Mouse (Mus musculus): ENCODE results near the gene Arfgap2.
A peak's percentile ranks its signal among the peaks of the same experiment; 100 is the strongest.
"Not testable (repeated sequence)": the region's sequence is repeated elsewhere in the genome, so short reads cannot be mapped to it uniquely, and the experiment has no call there.

The Arfgap2 gene

DNA sequence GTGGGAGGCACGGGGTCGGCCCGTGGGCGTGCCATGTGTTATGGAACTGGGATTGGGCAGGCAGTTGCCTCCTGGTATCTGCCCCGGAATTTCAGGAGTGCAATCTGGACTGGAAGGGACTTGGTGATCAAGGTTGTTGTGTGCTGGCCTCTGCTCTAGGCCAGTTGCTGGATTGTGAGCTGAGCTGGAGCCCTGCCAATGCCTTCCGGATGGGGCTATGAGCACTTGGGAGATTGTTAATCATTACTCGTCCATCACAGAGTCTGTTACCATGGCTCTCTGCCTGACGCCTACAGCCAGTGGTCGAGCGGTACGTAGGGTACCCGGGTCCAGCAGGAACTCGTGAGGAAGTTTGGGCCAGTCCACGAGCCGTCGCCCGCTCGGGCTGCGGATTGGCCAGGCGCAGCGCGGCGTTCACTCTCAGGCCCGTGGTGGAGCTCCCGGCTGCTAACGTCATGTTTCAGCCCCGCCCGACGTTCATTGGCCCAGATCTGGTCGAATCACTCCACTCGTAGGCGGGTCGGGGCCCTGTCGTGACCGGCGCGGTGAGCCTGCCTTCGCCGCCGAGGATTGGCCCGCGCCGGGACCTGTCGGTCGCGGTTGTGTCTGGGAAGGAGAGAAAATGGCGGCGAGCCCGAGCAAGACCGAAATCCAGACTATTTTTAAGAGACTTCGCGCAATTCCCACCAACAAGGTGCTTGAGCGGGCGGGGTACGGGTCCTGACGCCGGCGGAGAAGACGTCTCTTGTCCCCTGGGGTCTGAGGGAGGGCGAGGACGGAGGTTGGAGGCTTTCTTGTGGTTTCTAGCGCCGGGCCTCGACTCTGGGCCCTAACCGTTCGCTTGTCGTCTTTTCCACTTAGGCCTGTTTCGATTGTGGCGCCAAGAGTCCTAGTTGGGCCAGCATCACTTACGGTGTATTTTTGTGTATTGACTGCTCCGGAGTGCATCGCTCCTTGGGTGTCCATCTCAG, at the start of gene Arfgap2:
TSS of gene Arfgap2 (plus strand) at position 264 of the 971 bp plus-strand sequence.
- DNase-seq (ENCODE audit: low spot score): peak; percentile 91

DNA sequence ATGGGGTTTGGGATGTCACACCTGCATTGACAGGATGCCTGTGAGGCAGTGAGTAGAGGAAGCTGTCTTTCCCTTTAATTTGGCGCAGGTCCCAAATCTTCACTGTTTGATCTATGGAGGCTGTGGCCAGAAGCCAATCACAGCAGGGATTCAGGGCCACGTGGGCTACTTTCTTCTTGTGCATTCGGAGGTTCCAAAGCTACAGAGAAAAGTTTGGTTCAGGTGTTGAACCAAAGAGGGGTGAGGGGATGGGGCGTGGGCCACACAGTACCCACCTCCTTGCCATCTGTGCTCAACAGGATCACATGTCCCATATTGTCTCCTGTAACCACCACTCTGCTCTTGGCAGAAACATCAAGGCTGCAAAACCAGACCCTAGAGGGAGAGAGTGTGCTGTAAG, 47.7 kb upstream of the Arfgap2 start:
- no peak for DNase-seq (ENCODE audit: low spot score)

DNA sequence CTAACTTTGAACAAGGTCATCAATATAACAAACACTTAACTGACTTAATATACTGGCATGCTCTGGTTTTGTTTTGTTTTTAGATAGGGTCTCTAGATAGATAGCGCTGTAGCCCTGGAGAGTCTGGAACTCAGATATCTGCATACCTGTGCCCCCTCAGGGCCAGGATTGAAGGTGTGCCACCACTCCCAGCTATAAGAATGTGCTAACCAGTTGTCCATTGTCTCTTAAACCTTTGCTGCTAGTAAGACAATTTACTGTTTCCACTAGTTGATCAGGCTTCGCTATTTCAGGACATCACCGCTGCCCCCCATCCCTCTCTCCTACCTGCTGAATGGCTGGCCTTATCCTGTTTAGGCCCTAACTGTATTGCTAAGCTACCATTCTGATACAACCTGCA, 44.3 kb upstream of the Arfgap2 start:
- DNase-seq (ENCODE audit: low spot score): no peak

DNA sequence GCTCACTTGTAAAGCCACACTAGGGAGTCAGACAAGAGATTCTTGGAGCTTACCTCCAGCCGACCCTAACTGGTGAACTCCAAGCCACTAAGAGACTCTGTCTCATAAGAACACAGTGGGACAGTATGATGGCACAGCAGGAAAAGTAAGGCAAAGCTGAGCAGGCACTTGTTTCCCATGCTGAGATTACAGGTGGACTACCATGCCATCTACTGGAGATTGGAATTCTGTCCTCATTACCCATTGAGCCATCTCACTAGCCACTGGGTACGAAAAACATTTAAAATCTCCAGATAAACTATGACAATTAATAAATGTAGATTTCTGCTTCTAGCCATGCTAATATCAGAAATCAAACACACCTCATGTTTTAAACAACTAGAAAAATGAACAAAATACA, 41.2 kb upstream of the Arfgap2 start:
- no peak for DNase-seq (ENCODE audit: low spot score)

DNA sequence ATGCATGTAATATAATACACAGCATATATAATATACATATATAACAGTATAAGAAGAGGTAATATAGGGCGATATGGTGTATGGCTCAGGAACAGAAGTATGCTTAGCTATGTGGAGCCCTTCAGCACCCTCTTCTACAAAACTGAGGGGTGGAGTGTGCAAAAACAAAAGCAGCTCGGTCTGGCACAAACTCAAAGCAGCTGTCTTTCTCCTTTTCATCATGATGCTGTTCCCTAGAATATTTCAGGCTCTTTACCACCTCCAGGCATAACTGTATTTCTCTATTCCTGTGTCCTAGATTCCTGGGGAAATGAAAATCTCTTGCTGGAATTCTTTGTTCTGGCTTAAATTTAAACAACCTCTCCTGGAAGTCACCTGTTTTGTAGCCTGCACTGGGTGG, 35.0 kb upstream of the Arfgap2 start:
- DNase-seq (ENCODE audit: low spot score): no peak

DNA sequence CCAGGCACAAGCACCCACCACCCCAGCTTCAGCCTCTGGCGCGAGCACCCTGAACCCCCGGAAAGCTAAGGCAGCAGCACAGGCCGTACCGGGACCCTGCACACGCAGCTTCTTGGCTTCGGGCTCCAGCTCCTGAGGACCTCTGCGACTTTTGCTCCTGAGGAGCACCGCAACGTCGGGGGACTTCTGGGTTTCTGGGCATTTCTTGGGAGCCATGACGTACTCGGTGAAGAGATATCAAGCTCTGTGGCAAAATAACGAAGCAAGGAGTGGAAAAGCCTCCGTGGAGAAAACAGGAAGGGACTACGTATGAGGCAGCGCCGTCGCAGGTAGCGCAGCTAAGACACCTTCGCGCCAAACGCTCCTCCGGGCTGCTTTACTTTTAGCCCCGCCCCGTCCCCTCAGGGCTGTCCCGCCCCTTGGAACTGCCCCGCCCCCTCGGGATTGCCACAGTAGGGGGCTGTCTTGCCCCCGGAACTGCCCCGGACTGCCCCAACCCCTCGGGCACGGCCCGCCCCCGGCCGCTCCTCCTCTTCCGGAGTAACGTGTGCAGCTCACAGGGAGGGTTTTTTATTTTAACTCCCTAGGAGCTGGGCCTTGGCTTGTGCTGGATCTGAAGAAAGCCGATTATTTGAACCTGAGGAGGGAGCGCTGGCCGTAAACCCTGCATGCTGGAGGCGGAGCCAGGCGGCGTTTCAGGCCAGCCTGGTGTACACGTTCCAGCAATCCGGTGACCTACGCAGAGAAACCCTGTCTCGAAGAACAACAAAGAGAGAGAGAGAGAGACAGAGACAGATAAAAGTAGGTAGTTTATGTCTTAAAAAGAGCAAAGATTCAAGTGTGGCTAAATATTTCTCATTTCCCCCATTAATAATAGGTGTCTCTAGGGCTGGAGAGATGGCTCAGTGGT, 27.9 kb upstream of the Arfgap2 start, which contains the start of gene Ddb2:
TSS of gene Ddb2 (minus strand) at position 382 of the 910 bp plus-strand sequence.
- peak; percentile 76 for DNase-seq (ENCODE audit: low spot score)

DNA sequence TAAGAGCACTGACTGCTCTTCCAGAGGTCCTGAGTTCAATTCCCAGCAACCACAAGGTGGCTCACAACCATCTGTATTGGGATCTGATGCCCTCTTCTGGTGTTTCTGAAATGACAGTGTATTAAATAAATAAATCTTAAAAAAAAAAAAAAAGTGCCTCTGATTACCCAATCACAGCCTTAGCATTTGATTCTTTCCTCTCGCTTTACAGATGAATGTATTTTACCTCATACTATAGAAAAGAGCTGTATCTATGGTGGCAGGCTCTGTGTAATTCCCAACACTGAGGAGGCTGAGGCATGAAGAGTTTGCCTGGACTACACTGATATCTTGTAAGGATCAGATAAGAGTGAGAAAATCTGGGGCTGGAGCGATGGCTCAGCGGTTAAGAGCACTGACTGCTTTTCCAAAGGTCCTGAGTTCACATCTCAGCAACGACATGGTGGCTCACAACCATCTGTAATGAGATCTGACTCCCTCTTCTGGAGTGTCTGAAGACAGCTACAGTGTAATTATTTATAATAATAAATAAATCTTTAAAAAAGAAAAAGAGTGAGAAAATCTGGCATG, 27.2 kb upstream of the Arfgap2 start:
- DNase-seq (ENCODE audit: low spot score): not testable (repeated sequence)

DNA sequence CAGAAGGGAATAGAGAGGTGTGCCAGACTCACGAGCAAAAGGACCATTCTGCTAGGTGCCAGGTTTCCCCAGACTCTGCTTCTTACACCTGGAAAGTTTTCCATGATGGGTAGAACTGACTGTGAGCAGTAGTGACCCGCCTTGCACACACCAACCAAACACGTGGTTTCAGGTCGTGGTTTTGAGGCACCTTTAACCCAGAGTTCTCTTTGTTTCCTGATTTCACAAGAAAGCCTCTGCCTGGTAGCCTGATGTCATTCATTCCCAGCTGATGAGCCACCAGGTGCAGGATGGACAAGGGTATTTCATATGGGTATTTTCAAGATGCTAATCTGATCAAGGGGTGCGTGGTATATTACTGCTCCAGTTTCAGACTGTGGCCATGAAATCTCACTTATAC, 22.2 kb upstream of the Arfgap2 start:
- DNase-seq (ENCODE audit: low spot score): no peak

DNA sequence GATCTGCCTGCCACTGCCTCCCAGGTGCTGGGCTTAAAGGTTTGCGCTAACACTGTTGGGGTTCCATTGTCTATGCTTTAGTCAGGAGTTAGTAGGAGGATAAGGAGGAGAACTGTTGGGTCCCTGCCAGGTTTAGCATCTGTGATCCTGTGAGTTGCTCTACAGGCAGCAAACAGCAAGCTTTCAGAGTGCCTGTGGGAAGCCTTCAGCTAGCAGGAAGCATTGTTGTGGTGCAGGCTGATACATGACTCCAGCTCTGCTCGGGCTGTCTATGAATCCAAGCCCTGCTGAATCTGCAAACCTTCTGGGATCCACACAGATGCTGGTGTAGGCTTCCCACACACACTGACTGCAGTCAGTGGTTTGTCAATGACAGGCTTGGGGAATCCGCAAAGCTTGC, 21.4 kb upstream of the Arfgap2 start:
- DNase-seq (ENCODE audit: low spot score): no peak

DNA sequence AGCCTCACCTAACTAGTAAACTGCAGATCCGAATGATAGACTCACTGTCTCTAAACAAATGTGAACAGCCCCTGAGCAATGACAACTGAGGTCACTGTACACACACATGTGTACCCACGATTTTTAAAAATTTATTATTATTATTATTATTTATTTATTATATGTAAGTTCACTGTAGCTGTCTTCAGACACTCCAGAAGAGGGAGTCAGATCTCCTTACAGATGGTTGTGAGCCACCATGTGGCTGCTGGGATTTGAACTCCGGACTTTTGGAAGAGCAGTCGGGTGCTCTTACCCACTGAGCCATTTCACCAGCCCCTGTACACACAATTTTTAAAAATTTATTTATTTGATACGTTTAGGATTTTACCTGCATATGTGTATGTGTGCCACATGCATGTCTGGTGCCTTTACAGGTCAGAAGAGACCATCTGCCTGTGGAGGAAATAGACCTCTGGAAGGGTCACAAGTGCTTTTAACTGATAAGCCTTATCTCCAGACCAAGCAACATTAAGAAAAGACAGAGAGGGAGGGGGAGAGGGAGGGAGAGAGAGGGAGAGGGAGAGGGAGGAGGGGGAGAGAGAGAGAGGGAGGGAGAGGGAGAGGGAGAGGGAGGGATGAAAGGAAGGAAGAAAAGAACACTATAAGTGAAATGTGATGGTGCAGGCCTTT, 20.1 kb upstream of the Arfgap2 start:
- no peak for DNase-seq (ENCODE audit: low spot score)

DNA sequence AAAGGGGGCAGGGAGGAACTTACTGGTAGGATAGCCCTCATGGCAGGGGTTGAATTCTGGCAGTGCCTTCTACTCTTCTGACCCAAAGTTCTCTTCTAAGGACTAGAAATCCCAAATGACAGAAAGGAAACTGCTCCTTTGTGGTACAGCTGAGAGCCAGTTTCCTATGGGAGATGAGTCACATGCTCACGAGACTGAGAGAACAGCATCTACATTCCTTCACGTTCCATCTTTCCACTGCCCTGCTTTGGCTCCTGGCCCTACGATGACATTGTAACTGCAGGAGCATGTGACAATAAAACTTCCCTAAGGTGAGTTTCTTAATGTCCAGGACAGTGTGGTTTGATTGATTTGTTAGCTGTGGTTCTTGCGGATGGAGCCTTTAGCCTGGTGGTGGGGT, 16.4 kb upstream of the Arfgap2 start:
- no peak for DNase-seq (ENCODE audit: low spot score)

DNA sequence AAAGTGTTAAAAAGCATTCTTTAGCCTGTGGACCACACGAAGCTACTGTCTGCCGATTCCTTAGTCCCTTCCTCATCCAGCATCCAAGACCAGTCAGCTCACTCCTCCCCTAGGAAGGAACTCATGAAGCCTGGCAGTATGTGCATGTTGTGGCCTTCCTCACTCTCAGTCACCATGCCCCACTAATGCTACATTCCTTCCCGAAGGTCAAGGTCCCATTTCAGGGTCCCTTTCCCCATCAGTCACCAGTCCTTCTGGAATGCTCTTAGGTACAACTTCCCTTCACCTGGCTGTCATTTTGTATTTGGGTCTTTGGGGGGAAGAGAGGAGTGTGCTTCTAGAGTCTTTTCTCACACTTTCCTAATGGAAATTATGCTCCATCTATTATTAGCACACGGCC, 12.8 kb upstream of the Arfgap2 start:
- DNase-seq (ENCODE audit: low spot score): no peak

DNA sequence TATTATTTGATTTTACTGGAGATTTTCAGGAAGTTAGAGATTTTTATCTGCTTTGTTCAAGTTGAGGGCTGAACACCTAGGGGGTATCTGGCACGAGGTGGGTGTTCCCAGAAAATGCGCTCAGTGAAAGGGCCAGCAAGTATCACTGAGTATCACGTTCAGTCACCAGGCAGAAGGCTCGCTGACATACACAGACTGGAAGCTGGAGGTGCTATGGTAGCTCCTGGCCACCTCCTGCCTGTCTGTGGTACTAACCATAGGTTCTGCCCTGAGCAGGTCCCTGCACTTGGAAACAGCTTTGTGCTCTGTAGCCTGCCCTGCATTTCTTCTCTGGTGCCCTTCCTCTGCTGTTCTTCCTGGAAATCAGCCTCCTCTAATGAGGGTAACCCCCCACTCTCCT, 12.3 kb upstream of the Arfgap2 start:
- DNase-seq (ENCODE audit: low spot score): no peak

DNA sequence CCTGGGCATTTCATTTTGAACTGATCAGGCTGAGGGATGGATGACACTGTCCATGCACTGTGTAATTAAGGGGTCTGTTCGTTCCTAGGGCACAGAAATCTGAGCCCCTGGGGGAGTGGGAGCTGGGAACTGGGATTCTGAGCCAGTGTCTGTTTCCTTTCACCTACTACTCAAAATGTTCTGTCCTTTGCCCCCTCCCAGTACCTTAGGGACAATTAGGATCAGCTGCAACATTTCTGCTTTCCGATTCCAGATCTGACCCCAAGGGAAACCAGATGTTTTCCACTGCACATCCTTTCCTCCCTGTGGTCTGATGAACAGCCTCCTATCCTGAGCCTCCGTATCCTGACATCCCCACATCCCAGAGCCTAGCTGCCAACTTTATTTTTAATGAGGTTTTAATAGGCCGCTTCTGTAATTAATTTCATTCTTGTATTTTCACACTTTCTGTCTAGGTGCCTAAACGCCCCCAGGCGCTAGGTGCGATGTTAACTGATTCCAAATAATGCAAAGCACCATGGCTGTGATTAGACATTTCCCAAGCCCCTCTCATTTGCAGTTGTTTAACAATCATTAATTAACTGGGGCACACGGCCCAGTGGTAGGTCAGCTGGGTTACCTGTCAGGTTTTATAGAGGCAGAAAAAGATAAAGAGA, 9.9 kb upstream of the Arfgap2 start:
- DNase-seq (ENCODE audit: low spot score): no peak

DNA sequence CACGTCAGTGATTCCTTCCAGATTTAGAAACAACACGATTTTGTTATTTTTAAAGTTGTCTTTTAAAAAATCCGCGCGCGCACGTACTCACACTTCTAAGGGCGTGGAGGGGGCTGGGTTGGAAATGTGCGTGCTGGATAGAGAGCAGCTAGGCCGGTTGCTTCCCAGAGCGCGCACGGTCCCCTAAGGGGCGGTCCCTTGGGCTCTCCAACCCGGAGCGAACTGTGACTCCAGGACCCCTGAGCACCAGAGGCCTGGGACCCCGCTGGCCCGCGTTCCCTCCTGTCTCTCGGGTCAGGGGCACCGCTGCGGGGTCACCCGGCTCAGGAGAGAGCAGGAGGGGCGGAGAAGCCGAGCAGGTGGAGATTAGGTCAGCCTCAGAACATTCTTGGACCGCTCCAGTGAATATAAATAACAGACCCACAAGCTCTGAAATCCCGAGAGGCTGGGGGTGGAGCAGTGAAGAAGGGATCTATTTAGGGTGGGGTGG, 9.1 kb upstream of the Arfgap2 start, which contains the start of gene Pacsin3:
TSS of gene Pacsin3 (plus strand) at position 294 of the 490 bp plus-strand sequence.
- no peak for DNase-seq (ENCODE audit: low spot score)

DNA sequence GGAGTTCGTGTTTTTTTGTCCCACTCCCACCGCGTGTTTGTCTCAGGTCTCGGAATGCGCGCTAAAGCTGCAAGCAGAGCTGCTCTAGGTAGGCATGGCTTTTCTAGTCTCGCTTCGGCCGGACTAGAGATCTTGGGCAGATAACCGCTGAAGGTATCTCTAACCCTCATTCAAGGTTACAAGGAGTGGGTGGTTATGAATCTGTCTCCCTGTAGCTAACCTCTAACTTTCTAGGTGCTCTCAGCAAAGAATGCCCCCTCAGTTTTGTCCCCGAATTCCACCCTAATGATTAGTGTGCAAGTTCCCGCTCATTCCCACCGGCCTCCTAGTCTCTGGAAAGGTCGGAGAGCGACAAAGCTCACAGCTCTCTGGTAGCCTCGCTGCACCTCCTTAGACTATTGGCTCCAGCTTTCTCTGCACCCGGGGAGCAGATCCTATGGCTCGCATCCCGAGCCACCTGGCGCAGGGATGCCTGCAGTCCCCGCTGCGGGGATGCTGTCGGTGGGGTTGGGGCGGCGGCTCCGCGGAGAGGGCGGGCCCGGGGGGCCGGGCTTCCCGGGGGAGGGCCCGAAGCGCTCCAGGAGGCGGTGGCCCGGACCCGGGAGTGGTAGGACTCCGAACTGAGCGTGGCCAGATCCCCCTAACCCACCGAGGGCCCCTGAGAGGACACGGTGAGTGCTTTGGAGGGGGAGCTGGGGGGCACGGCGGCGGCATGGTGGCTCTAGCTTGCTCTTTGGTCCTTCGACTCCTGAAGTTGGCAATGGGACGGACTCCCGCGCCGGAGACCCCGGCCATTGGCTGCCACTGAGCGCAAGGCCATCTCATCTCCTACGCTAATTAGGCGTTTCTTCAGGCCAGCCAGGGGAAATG, 8.3 kb upstream of the Arfgap2 start:
- no peak for DNase-seq (ENCODE audit: low spot score)

DNA sequence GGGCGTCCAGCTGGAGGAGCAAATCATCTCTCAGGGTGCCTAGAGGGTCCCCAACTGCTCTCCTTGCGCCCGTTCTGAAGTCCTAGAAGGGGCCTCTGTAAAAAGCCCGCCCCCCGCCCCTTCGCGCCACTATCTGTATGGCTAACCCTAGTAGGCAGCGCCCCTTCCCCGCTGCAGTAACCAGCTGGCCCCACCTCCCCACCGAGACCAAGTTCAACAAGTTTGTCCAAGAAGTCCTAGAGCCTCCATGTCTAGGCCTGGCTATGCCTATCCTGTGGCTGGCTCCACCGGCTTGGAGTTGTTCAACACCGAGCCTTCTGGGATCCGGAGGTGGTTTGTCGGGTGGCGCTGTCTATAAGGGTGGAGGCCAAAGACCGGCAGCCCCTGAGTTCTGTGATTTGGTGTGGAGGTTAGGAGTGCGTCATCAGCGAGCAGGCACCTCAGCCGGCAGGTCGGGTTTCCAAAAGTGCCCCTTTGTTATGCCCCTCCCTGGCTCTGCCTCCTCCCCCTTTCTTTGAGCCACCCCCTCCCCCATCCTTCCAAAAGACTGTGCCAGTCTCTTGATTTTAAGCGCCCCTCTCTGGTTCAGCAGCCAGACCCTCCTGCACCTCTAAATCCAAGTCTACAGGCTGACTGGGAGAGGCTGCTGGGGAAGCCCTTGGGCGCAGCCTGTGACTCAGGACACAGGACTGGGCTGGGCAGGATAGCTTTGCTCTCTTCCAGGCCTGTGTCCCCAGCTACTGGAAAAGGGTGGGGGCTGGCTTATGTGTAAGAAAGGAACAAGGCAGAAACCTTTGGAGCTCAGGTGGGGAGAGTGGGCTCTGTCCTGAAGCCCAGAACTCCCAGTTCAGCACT, 7.4 kb upstream of the Arfgap2 start:
- DNase-seq (ENCODE audit: low spot score): no peak

DNA sequence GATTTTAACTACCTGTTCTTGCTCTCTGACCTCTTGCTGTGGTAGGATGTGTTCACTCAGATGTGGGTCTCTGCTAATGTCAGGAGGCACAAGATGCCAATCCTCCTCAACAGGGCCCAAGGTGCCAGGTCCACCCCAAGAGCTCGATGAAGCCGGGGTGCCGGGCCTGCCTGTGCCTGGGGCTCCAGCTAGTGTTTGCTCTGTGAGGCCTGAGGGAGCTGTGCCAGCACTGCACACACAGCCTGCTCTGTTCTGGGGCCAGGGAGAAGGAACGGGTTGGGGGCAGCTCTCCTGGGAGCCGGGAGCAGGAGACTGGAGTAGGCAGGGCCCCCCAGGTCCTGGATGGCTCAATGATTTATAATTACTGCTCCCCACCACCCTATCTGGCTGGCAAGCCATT, 6.7 kb upstream of the Arfgap2 start:
- DNase-seq (ENCODE audit: low spot score): no peak

DNA sequence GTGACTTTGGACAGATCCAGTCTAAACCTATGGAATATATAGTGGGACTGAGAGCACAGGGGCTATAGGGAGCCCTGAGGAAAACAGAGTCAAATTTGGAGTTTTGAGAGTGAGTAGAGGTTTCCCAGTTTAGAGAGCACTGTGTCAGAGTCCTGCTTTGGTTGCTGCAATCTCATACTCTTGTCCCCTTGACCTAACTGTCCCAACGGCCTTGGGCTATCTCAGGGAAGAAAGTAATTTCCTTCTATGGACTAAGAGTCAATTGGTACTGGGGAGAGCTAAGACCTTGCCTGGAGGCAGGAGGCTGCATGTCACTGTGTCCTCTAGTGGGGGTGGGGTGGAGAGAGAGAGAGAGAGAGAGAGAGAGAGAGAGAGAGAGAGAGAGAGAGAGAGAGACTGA, 5.9 kb upstream of the Arfgap2 start:
- DNase-seq (ENCODE audit: low spot score): no peak

Measured in urinary bladder, postnatal 10 days (tissue).